Mouse (Mus musculus) MEL (cell line): ENCODE results near the gene Eif2b4. TPM values are rescaled to one million over a fixed set of nuclear protein-coding genes. Genes with fewer than 3 reads are reported as not detected.

ENCODE experiments used
- DNase-seq: peaks from one replicate; pipeline ENCODE4 v3.0.0; 2011; ENCODE audit warnings: low read depth, low spot score
- H3K27ac ChIP-seq: 2 replicates; pipeline ENCODE4 v1.5.1; 2012; ENCODE audit warnings: low read depth, mild to moderate bottlenecking, control low read depth, low read length, moderate library complexity; ENCODE audit not compliant: control insufficient read depth
- H3K27me3 ChIP-seq, 2 experiments: fragments of 150-350 bp in 1 of 2; sonication (generic) in 1 of 2; 2 replicates each; pipeline ENCODE4 v1.6.1; 2012; ENCODE audit warnings: low read length in 2 of 2, mild to moderate bottlenecking in 2 of 2, improper control_type of control experiment in 1 of 2, moderate library complexity in 1 of 2; ENCODE audit not compliant: insufficient read depth in 2 of 2, control insufficient read depth in 1 of 2
- H3K36me3 ChIP-seq, 2 experiments: 2 replicates each; pipeline ENCODE4 v1.6.1; 2012 to 2014; ENCODE audit warnings: low read length in 2 of 2, improper control_type of control experiment in 1 of 2, inconsistent platforms in 1 of 2, mild to moderate bottlenecking in 1 of 2; ENCODE audit not compliant: insufficient read depth in 2 of 2, control insufficient read depth in 1 of 2
- H3K4me1 ChIP-seq, 2 experiments: fragments of 150-350 bp in 1 of 2; sonication (generic) in 1 of 2; 2 replicates each; pipeline ENCODE4 v1.6.1; 2012; ENCODE audit warnings: low read length in 2 of 2, improper control_type of control experiment in 1 of 2, mild to moderate bottlenecking in 1 of 2; ENCODE audit not compliant: insufficient read depth in 2 of 2, control insufficient read depth in 1 of 2
- H3K4me3 ChIP-seq, 2 experiments: fragments of 150-350 bp in 1 of 2; sonication (generic) in 1 of 2; 2 replicates each; pipeline ENCODE4 v1.5.1; 2012; ENCODE audit warnings: low read depth in 2 of 2, low read length in 2 of 2, mild to moderate bottlenecking in 2 of 2, moderate library complexity in 2 of 2, control low read depth in 1 of 2, improper control_type of control experiment in 1 of 2; ENCODE audit not compliant: control insufficient read depth in 1 of 2, insufficient read depth in 1 of 2
- H3K79me2 ChIP-seq: 2 replicates; pipeline ENCODE4 v1.6.1; 2012; ENCODE audit warnings: mild to moderate bottlenecking, low read length, moderate library complexity; ENCODE audit not compliant: control insufficient read depth, poor library complexity, insufficient read depth
- H3K9ac ChIP-seq: 2 replicates; pipeline ENCODE4 v1.6.1; 2012; ENCODE audit warnings: low read depth, mild to moderate bottlenecking, control low read depth, low read length, moderate library complexity; ENCODE audit not compliant: control insufficient read depth, poor library complexity, severe bottlenecking
- H3K9me3 ChIP-seq: fragments of 150-350 bp; sonication (generic); replicated peaks from 2 replicates; pipeline ENCODE4 v1.6.1; 2012; ENCODE audit warnings: mild to moderate bottlenecking, low read length, improper control_type of control experiment, moderate library complexity; ENCODE audit not compliant: insufficient read depth
- BHLHE40 ChIP-seq: IDR thresholded peaks from 2 replicates; pipeline ENCODE4 v1.6.1; 2012; ENCODE audit warnings: low read depth, mild to moderate bottlenecking, inconsistent platforms, low read length, improper control_type of control experiment, borderline replicate concordance
- E2F4 ChIP-seq: IDR thresholded peaks from 2 replicates; pipeline ENCODE4 v1.6.1; 2011; ENCODE audit warnings: low read depth, low read length, improper control_type of control experiment, borderline replicate concordance
- ELF1 ChIP-seq: IDR thresholded peaks from 2 replicates; pipeline ENCODE4 v1.6.1; 2014; ENCODE audit warnings: low read depth, mild to moderate bottlenecking, inconsistent platforms, low read length, improper control_type of control experiment, moderate library complexity
- EP300 ChIP-seq, 2 experiments: IDR thresholded peaks; 2 replicates each; pipeline ENCODE4 v1.6.1; 2011; ENCODE audit warnings: improper control_type of control experiment in 2 of 2, low read length in 2 of 2, low read depth in 1 of 2, mild to moderate bottlenecking in 1 of 2
- GABPA ChIP-seq: IDR thresholded peaks from 2 replicates; pipeline ENCODE4 v1.6.1; 2012; ENCODE audit warnings: low read depth, mild to moderate bottlenecking, inconsistent platforms, low read length, improper control_type of control experiment, moderate library complexity
- JUND ChIP-seq: IDR thresholded peaks from 2 replicates; pipeline ENCODE4 v1.6.1; 2011; ENCODE audit warnings: low read depth, mild to moderate bottlenecking, improper control_type of control experiment, low read length
- KAT2A ChIP-seq: conservative IDR thresholded peaks from 2 replicates; pipeline ENCODE4 v1.6.1; 2012; ENCODE audit warnings: low read depth, low read length, improper control_type of control experiment, inconsistent platforms
- MAZ ChIP-seq: IDR thresholded peaks from 2 replicates; pipeline ENCODE4 v1.6.1; 2012; ENCODE audit warnings: low read depth, mild to moderate bottlenecking, inconsistent platforms, low read length, improper control_type of control experiment
- MXI1 ChIP-seq: IDR thresholded peaks from 2 replicates; pipeline ENCODE4 v1.6.1; 2011; ENCODE audit warnings: mild to moderate bottlenecking, low read depth, low read length, improper control_type of control experiment
- NRF1 ChIP-seq: IDR thresholded peaks from 2 replicates; pipeline ENCODE4 v1.6.1; 2014; ENCODE audit warnings: low read depth, mild to moderate bottlenecking, inconsistent platforms, low read length, improper control_type of control experiment, moderate library complexity; ENCODE audit not compliant: poor library complexity, insufficient read depth, severe bottlenecking
- POLR2A ChIP-seq, 2 experiments: IDR thresholded peaks; 2 replicates each; pipeline ENCODE4 v1.6.1; 2011 to 2012; ENCODE audit warnings: low read length in 2 of 2, mild to moderate bottlenecking in 2 of 2, control low read depth in 1 of 2, improper control_type of control experiment in 1 of 2, low read depth in 1 of 2, moderate library complexity in 1 of 2; ENCODE audit not compliant: control insufficient read depth in 1 of 2, insufficient read depth in 1 of 2, poor library complexity in 1 of 2
- POLR2AphosphoS2 ChIP-seq: IDR thresholded peaks from 2 replicates; pipeline ENCODE4 v1.6.1; 2011; ENCODE audit warnings: low read length, improper control_type of control experiment
- POLR2AphosphoS5 ChIP-seq: IDR thresholded peaks from 2 replicates; pipeline ENCODE4 v1.6.1; 2012; ENCODE audit warnings: low read depth, borderline replicate concordance, mild to moderate bottlenecking, inconsistent platforms, low read length, moderate library complexity, mixed read lengths
- RAD21 ChIP-seq: IDR thresholded peaks from 2 replicates; pipeline ENCODE4 v1.6.1; 2011; ENCODE audit warnings: mild to moderate bottlenecking, low read depth, low read length, improper control_type of control experiment
- SIN3A ChIP-seq: IDR thresholded peaks from 2 replicates; pipeline ENCODE4 v1.6.1; 2012; ENCODE audit warnings: low read length, improper control_type of control experiment, inconsistent platforms
- SMC3 ChIP-seq: IDR thresholded peaks from 2 replicates; pipeline ENCODE4 v1.6.1; 2011; ENCODE audit warnings: low read depth, low read length, improper control_type of control experiment
- TAL1 ChIP-seq: IDR thresholded peaks from 2 replicates; pipeline ENCODE4 v1.6.1; 2012; ENCODE audit warnings: mild to moderate bottlenecking, inconsistent platforms, low read length, moderate library complexity, mixed read lengths
- TBP ChIP-seq: IDR thresholded peaks from 2 replicates; pipeline ENCODE4 v1.8.0; 2011; ENCODE audit warnings: low read depth, low read length, improper control_type of control experiment
- TCF12 ChIP-seq: IDR thresholded peaks from 2 replicates; pipeline ENCODE4 v1.6.1; 2014; ENCODE audit warnings: low read depth, mild to moderate bottlenecking, inconsistent platforms, low read length, improper control_type of control experiment, moderate library complexity
- UBTF ChIP-seq: IDR thresholded peaks from 2 replicates; pipeline ENCODE4 v1.6.1; 2012; ENCODE audit warnings: low read depth, mild to moderate bottlenecking, inconsistent platforms, low read length, improper control_type of control experiment, moderate library complexity, borderline replicate concordance; ENCODE audit not compliant: insufficient read depth
- USF1 ChIP-seq: IDR thresholded peaks from 2 replicates; pipeline ENCODE4 v1.6.1; 2014; ENCODE audit warnings: low read depth, mild to moderate bottlenecking, inconsistent platforms, low read length, improper control_type of control experiment, moderate library complexity
- ZC3H11A ChIP-seq: IDR thresholded peaks from 2 replicates; pipeline ENCODE4 v1.6.1; 2012; ENCODE audit warnings: low read depth, mild to moderate bottlenecking, inconsistent platforms, low read length, improper control_type of control experiment
- ZKSCAN1 ChIP-seq: IDR thresholded peaks from 2 replicates; pipeline ENCODE4 v1.6.1; 2012; ENCODE audit warnings: low read depth, mild to moderate bottlenecking, inconsistent platforms, low read length, improper control_type of control experiment, moderate library complexity
- ZNF384 ChIP-seq: IDR thresholded peaks from 2 replicates; pipeline ENCODE4 v1.6.1; 2012; ENCODE audit warnings: low read depth, mild to moderate bottlenecking, inconsistent platforms, low read length, improper control_type of control experiment
- polyA plus RNA-seq, 2 experiments: library from polyadenylated mRNA; stranded (reverse) in 1 of 2; unstranded in 1 of 2; fragments of >175 nt in 1 of 2; fragments of >200 nt in 1 of 2; gene quantifications; 2 replicates each; pipeline versions ENCODE4 v1.2.1 to v1.2.4; 2012; ENCODE audit warnings: low replicate concordance in 2 of 2, low read depth in 1 of 2; ENCODE audit not compliant: insufficient read length in 2 of 2, insufficient read depth in 1 of 2, missing spikeins in 1 of 2
- total RNA-seq: library from RNA; depleted of rRNA; stranded (reverse); fragments of 300-350 nt; gene quantifications from 2 replicates; pipeline ENCODE4 v1.2.3, GENCODE M21; 2012

Gene Eif2b4
- total and polyA plus RNA-seq, 3 experiments: 151 to 282 TPM; not detected in 1

DNA sequence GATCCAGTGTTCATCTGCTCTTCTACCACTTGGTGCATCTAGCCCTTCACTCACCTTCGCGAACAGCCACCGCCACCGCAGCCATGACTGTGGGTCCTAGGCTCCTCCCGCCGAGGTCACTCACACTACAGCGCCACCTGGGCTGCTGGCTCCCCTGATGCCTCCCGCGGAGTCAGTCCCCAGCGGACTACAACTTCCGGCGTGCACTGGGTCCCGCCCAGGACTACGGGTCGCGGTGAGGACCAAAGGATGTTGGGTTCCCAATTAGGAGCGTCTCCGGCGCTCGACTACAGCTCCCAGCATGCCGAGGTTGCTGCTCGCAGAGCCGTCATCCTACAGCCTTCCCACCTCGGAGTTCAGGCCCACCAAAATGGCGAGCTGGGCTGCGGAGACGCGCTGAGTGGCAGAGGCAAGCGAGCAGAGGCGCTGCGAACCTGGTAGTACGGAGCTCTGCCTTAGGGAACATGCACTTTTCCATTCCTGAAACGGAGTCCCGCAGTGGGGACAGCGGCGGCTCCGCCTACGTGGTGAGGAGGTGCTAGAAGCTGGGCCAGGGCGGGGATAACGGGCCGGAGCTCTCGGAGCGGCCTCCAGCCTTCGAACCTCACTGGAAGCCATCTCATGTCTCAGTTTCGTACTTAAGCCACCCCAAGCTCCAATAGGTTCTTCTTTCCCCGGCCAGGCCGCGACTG is at the start of gene Eif2b4, which contains the start of gene Snx17 (continued):
- TF ChIP-seq E2F4: peak; percentile 48; the same call in 1 of the 2 replicates
- TF ChIP-seq ZNF384: no peak
- peak; percentile 63 for TF ChIP-seq USF1
- peak; percentile 78 for TF ChIP-seq POLR2AphosphoS2

DNA sequence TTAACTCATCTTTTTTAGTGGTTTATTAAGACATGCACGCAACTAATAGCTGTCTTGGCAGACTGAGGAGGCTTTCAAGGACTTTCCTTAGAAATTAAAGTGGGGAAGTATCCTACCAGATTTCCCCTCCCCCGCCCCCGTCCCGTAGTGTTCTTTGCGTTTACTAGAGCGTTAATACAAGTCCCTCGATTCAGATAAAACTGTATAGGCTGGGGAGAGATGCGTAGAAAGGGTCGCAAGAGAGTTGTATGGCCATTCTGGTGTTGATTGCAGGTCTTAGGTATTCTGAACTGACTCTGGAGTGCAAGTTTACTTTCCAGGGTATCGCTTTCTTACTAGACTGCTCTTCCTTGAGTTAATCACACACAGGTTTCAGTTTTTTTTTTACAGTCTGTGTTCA is 49.0 kb upstream of the Eif2b4 start:
- peak overlapping the region; percentile 85 for H3K9ac ChIP-seq
- H3K27ac ChIP-seq: no peak overlapping the region
- peak; percentile 59 for DNase-seq

DNA sequence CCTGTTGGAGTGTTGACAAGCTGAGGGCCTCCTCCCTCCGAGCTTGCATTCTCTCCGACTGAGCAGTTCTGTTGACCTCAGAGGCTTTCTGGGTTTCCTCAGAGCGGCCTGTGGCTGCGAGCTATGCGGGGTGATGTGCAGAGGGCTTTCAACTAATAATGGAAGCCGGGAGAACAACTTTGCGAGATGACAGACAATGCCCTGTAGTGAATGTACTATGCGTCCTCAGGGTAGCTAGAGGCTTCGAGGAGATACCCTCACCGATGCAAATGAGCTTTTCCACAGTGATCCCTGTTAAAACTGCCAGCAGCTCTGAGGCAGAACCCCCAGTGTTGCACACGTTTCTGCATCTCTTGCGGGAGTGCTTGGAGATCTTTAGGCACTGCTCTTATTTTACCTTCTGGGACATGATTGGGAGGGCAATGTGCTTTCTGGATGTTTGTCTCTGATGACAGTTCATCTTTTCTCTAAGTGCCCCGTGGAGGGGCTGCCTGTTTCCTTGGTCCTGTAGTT is 48.3 kb upstream of the Eif2b4 start:
- Histone ChIP-seq H3K79me2 (peaks cover 17% of the 10 kb centered on the region), H3K9me3 (no peaks in the 10 kb centered on the region), H3K4me1 (peaks cover 0 to 2% of the 10 kb centered on the region in 2 experiments; a peak in 2 of 4 replicates), H3K4me3 (peak overlapping the region; percentile 79 to 100), H3K27me3 (no peaks in the 10 kb centered on the region), H3K36me3 (peaks cover 6 to 7% of the 10 kb centered on the region in 2 experiments), H3K27ac (peak overlapping the region; percentile 38), H3K9ac (peak overlapping the region; percentile 85)
- DNase-seq: no peak
- no peak for TF ChIP-seq ELF1
- TF ChIP-seq ZKSCAN1: no peak
- TF ChIP-seq MXI1: peak; percentile 68
- TF ChIP-seq TCF12: no peak
- TF ChIP-seq E2F4: no peak
- no peak for TF ChIP-seq BHLHE40
- TF ChIP-seq TAL1: no peak
- TF ChIP-seq POLR2AphosphoS5: no peak
- no peak for TF ChIP-seq SMC3
- no peak for TF ChIP-seq KAT2A
- no peak for TF ChIP-seq USF1
- TF ChIP-seq MAZ: no peak; the same call in 1 of the 2 replicates
- TF ChIP-seq GABPA: no peak
- TF ChIP-seq JUND: no peak
- TF ChIP-seq EP300 (IDR thresholded peaks at IDR 0.05; ENCODE audit: low read depth in 1 of 2, low read length in 2 of 2): peak in 1 of 2 experiments; percentile 30; a peak in 1 of 4 replicates
- TF ChIP-seq SIN3A: peak; percentile 74; the same call in 1 of the 2 replicates
- TF ChIP-seq UBTF: no peak
- TF ChIP-seq POLR2A (IDR thresholded peaks at IDR 0.05; ENCODE audit: control insufficient read depth in 1 of 2, insufficient read depth in 1 of 2, low read depth in 1 of 2, low read length in 2 of 2, poor library complexity in 1 of 2): no peak
- TF ChIP-seq NRF1: no peak
- TF ChIP-seq TBP: 0 out of 2 replicates have a peak, but pooled peaks have one; percentile 21
- TF ChIP-seq ZC3H11A: no peak

More for the DNA sequence above, 49.0 kb upstream of the Eif2b4 start:
- H3K4me3 ChIP-seq: peak overlapping the region; percentile 79 to 100
- H3K36me3 ChIP-seq: peaks cover 7% of the 10 kb centered on the region in 2 experiments
- H3K27me3 ChIP-seq: no peaks in the 10 kb centered on the region
- H3K9me3 ChIP-seq: no peaks in the 10 kb centered on the region
- H3K79me2 ChIP-seq: peaks cover 17% of the 10 kb centered on the region
- H3K4me1 ChIP-seq: peaks cover 0 to 2% of the 10 kb centered on the region in 2 experiments; a peak in 2 of 4 replicates
- TF ChIP-seq RAD21 (no peak), ZNF384 (peak; percentile 68; the same call in 1 of the 2 replicates)
- TF ChIP-seq, all 39 proteins: peak for 1
